Mouse (Mus musculus): Measurements from ENCODE around the gene Chrd.

The Chrd gene

DNA sequence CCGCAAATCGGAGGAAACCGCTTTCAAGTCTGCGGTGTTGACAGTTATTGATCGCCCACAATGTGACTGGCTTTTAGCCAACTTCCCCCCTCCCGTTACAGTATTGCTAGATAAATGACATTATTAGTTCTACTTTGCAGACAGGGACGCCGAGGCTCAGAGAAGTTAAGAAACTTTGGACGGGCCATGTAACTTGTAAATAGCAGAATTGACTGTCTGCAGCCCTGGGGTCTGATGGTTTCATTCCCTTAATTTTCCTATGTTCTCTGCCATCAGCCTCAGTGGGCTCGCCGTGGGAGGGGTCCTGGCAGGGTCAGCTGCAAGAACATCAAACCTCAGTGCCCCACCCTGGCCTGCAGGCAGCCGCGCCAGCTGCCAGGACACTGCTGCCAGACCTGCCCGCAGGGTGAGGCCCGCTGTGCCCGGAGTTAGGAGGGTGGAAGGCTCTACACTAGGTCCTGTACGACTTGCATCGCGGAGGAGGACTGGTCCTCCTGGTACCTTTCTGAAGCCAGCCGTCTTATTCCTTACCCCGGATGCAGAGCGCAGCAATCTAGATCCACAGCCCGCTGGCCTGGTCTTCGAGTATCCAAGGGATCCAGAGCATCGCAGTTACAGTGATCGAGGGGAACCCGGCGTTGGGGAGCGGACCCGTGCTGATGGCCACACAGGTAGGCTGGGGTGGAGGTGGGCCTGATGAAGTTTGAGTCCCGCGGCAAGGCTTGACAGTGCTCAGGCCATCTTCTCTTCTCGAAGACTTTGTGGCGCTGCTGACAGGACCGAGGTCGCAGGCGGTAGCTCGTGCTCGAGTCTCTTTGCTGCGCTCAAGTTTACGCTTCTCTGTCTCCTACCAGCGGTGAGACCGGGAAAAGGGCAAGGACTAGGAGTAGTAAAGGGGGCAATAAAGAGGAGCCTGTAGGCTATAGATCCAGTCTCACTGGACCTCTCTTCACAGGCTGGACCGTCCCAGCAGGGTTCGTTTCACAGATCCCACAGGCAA lies 1.1 kb downstream of the Chrd start, which contains the start of gene Thpo:
Thpo (minus strand) TSS at position 781 of the 1,000 bp plus-strand sequence.
- no peak for DNase-seq (ENCODE audit: low spot score in 2 of 2)

DNA sequence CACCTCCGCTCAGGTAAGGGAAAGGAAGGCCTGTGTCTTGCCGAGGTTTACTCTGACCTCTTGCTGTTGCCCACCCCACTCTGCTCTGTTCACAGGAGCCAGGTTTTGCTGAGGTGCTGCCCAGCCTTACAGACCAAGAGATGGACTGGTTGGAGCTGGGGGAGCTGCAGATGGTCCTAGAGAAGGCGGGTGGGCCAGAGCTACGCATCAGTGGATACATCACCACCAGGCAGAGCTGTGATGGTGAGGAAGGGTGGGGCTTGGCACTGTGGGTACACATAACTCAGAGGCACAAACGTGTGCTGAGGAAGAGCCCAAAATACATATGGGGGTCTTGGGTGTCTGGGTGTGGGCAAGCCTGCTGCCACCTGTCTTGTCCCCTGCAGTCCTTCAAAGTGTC lies 2.7 kb downstream of the Chrd start:
- DNase-seq (ENCODE audit: low spot score in 2 of 2) = no peak

DNA sequence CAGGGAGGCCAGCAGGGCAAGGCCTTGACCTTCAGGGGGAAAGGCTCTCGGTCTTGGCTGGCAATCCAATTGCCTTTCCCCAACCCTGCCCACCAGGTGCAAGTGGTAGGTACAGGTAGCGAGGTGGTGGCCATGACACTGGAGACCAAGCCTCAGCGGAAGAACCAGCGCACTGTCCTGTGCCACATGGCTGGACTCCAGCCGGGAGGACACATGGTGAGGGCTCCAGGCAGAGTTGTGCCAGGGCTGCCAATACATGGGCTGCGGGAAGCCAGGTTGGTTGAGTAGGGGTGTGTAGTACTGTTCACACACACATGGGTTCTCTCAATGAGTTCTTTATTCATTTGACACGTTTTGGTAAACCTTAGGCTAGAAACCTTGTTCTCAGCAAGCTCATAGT lies 3.2 kb downstream of the Chrd start:
- no peak for DNase-seq (ENCODE audit: low spot score in 2 of 2)

DNA sequence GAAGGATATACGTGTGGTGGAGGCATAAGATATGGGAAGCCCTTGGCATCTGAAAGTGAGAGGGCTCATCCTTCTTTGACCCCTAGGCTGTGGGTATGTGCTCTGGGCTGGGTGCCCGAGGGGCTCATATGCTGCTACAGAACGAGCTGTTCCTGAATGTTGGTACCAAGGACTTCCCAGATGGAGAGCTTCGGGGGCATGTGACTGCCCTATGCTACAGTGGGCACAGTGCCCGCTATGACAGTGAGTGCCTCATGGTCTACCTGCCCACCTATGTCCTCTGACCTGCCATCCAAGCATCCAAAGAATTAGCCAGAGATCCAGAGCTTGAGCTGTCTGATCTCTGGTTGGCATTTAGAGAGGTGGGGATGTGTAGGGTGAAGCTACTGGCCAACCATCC lies 3.9 kb downstream of the Chrd start:
- DNase-seq (ENCODE audit: low spot score in 2 of 2) = no peak

DNA sequence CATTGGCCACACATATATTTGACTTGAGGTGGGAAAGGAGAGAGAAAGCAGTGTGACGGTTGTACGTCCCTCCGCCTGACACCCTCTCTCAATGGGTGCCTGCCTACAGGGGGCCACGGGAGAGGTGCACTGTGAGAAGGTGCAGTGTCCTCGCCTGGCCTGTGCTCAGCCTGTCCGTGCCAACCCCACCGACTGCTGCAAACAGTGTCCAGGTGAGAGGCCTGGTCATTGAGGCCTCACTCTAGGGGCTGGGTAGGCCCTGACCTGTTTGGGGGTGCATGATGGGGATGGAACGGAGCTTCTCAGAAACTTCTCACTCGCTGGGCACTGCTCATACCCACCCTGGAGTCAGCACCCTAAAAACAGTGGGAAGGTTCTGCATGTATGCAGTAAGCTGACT lies 6.9 kb downstream of the Chrd start:
- no peak for DNase-seq (ENCODE audit: low spot score in 2 of 2)

DNA sequence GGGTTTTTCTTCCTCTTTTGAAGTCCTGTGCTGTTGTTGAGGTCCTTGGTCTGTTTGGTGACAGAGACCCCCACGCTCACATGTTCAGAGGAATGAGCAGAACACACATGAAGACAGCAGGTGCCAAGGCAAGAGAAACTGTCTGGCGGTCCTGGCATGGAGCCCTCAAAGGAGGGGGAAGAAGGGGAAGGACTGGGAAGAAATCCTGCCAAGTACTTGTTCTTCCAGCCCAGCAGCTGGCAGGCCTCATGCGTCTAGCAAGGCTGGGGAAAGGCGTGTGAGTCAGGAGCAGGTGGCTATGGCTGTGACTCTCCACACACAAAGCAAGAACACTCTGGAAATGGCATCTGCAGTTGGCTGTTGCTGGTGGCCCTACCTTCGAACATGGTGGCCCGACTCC lies 13.7 kb downstream of the Chrd start:
- DNase-seq (ENCODE audit: low spot score in 2 of 2) = no peak

DNA sequence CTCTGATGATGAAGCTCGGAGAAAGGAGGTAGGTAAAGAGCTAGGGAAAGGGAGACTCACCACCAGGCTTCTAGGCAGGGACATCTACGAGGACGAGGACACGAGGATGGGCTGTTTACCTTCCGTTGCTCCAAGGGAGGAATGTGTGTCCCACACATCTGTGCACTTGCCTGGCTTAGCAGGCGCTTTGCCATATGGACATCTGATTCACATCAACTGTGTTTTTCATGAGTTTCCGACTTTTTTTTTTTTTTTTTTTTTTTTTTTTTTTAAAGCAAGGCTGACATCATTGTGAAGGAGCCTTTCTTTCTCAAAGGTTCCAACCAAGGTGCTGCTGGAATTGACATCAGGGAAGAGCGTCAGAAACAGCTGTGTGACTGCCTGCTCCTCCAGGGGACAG lies 17.6 kb downstream of the Chrd start:
- no peak for DNase-seq (ENCODE audit: low spot score in 2 of 2)

DNA sequence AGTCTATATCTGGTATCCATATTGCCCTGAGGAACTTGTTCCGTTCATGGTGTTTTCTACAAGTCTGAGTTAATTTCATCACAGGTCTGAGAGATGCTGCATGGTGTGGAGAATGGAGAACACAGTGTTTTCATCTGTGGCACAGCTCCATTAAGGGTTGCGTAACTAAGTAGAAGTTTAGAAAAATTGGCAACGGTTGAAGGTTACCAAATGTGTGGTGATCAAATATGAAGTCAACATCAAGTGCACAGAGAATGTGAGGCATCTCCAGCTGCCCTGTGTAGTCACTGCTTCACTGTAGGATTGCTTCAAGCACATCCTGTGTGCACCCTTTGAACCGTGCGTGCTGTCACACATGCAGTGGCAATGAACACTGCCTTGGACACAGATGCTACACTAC lies 23.1 kb downstream of the Chrd start:
- no peak for DNase-seq (ENCODE audit: low spot score in 2 of 2)

DNA sequence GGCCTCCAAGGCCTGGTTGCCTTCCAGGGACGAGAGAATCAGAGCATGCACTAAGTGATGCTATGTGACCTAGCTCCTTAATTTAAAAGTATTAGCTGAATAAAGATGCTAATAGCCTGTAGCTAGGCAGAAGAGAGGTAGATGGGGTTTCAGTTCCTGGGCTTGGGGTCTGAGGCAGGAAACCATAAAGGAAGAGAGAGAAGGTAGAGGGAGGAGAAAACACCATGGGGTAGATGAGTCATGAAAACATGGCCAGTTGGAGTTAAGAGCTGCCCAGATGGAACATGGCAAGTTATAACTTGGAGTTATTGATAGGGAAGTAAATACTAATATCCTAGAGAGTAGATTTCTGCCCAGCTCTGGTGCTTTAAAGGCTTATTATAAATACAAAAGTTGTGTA lies 24.5 kb downstream of the Chrd start:
- no peak for DNase-seq (ENCODE audit: low spot score in 2 of 2)

DNA sequence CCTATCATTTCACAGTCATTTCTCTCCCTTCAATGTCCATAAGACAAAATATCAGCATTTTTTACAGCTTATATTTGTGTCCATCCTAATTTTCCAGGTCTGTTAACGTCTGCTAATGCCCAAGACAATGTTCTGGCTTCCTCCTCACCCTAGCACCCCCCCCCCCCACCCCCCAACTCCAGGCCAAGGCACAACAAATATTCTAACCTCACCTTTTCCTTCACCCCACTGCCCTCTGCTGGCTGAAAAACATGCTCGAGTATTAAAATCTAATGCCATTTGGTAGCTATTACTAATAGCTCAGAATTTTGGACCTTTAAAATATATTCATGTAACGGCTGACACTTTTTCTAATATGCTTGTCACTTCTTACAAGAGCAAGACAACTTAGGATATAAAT lies 28.8 kb downstream of the Chrd start:
- peak in 1 of 2 experiments; percentile 26 for DNase-seq (ENCODE audit: low spot score in 2 of 2)

DNA sequence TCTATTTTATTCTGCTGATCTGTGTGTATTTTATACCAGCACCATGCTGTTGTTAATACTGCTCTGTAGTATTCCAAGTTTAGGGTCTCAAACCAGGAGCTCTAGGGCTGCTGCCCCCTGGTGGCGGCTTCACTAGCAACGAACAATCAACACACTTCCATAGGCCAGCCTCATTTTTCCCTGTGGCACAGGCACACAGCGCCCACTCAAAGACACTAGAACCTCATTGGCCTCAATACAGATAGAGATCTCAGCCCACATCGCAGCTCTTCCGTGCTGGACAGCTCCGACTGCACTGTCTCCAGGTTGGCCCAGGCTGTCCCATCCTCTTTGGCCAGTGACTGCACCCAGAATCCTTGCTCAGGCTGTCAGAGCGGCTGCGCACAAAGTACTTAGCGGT lies 32.3 kb downstream of the Chrd start:
- peak in 1 of 2 experiments; percentile 58 for DNase-seq (ENCODE audit: low spot score in 2 of 2)

DNA sequence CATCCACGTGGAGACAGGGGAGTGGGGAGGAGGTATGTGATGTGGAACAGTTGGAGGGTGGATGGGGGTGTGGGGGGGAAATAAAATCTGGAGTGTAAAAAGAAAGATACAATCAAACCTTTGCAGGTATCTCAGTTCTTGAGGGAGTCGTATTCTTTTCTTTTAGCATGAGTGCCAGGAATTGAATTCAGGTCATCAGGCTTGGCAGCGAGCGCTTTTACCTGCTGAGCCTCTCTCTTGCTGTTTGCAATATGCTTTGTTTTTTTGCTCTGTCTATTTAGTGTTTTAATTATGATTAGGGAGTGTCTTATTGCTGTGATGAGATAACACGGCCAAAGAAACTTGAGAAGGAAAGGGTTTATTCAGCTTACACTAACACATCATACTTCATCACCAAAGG lies 42.1 kb downstream of the Chrd start:
- no peak for DNase-seq (ENCODE audit: low spot score in 2 of 2)

DNA sequence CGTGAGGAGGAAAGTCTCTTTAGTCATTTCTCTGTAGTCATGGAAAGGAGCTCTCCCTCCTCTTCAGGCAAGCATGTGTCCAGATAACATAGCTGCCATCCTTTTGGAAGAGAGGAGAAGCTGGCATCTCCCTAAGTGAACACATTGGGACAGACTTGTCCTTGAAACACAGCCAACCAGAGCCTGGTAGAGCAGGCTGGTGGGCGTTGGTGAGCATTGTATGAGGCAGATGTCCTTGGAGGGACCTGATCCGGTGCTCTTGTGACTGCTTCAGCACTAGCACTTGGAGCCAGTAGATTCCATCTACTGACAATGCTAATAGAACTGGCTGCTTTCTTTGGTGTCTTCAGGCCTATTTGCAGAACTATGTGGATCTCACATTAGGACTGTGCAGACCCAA lies 46.9 kb downstream of the Chrd start:
- DNase-seq (ENCODE audit: low spot score in 2 of 2) = no peak

DNA sequence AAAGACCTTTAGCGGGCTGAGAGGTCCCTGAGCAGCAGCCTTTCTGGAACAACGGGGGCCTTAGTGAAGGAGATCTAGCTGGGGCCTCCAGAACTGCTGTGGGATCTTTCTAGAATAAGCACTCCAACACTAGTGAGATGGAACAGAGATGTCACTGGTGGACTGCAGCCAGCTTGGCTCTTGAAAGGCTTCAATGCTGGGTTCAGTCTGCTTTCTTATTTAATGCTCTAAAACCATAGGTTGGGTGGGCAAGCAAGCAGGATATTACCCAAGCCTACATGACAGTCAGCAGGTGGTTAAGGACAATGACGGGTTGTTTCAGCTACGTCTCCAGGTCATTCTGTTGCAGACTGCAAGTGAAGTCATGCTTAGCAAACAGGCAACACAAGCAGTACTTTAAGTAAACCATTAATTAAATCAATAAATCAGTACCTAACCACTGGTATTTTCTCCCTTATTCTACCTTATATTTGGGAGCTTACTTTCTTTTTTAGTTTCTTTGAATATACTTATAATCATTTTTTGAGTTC lies 48.2 kb downstream of the Chrd start:
- DNase-seq (ENCODE audit: low spot score in 2 of 2) = no peak

DNA sequence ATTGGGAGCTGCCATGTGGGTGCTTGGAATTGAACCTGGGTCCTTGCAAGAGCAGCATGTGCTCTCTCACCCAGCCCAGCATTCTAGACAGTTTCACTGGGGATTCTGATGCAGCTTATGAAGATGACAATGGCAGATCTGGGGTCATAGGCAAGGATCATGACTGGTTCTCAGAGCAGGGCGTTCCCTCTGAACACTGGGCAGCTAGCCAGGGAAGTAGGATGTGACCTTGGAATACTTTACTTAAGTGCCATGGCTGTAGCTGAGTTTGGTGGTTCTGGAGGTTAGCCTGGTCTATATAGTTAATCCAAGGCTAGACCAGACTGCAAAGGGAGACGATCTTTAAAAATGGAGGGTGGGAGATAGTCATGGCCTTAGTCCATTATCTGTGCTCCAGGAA lies 51.0 kb downstream of the Chrd start:
- DNase-seq (ENCODE audit: low spot score in 2 of 2) = no peak

DNA sequence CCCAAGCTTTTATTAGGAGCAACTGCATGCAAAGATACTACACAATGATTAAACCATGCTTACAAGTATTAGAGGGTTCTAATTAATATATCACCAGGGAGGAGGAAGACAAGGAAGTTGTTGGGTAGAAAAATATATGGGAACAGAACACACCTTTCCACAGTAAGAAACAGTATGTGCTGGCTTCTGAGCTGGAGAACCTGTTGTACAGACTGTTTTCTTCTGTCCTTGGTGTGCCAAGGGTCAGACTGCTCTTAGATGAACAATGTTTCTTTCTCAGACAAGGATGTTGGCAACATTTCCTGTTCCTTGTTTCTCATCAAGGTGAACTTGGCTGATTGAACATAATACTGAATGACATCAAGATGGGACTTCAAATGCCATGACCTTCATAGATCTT lies 51.8 kb downstream of the Chrd start:
- no peak for DNase-seq (ENCODE audit: low spot score in 2 of 2)

DNA sequence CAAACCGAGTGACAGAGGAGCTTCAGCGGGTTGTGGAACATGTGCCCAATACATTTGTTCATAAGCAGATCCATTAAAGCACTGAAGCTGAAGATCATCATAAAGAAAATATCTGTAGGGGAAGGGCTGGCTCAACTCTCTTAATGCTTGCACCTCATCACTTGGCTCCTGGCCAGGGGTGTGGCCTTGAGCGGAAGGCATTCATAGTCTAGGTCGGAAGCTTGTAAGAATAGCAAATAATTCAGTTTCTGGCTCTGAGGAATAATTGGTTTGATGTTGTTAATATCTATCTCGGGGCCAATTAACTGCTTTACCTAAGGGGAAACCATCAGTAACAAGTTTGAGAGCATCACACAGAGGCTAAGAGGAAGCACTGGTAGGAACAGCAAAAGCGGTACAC lies 53.6 kb downstream of the Chrd start:
- DNase-seq (ENCODE audit: low spot score in 2 of 2) = no peak

DNA sequence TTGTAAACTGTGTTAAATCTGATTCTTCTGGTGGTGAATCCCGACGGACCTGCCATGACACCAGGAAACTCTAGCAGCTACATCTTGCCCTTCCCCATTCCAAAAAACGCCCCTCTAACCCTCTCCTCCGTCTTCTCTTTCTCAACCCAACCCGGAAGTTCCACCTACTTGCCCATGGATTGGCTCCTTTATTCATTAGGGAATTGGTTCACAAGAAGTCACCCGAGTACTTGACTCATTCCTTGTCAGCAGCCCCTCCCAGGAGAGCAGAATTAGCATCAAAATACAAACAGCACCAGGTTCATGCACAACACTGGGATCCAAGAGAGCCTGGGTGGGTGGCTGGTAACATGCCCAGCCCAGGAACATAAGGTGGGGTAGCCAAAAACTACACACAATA lies 58.9 kb downstream of the Chrd start:
- no peak for DNase-seq (ENCODE audit: low spot score in 2 of 2)
